Mouse (Mus musculus) thymus, adult 2 months (tissue): ENCODE results near the gene Gsk3b.

Source experiments
- CTCF ChIP-seq: fragments of 200-500 bp; IDR thresholded peaks from 2 replicates; pipeline ENCODE4 v1.5.1; 2012; ENCODE audit warnings: mild to moderate bottlenecking, control low read depth, low read length, moderate library complexity, borderline replicate concordance; ENCODE audit not compliant: control insufficient read depth, poor library complexity, insufficient read depth; ENCODE audit errors: extremely low read depth
- POLR2A ChIP-seq: fragments of 200-500 bp; IDR thresholded peaks from 2 replicates; pipeline ENCODE4 v1.6.1; 2012; ENCODE audit warnings: mild to moderate bottlenecking, low read length, control low read depth, moderate library complexity; ENCODE audit not compliant: control insufficient read depth, poor library complexity, insufficient read depth; ENCODE audit errors: extremely low read depth

DNA sequence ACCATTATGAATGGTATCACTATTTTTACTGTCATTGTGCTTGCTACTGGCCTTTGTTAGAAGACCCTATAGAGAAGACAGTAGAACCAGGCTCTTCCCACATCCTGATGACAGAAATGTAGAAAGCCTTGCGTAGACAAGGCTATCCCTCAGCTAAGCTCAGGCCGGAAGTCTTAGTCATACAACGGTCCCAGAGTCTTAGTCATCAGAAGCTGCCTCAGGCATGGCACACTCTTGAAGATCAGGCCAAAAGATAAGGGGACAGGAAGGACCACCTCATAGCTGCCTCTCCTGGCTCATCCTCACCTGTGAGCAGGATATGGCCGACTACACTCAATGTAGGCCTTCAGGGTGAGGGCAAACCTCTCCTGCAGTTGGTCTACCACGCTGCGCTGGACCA, 161.7 kb downstream of the Gsk3b start:
- TF ChIP-seq CTCF (no peak), POLR2A (no peak)
